Mouse (Mus musculus): ENCODE measurements around the gene Dpy19l3. TPM values are rescaled to one million over a fixed set of nuclear protein-coding genes. Genes with fewer than 3 reads are reported as not detected.

The Dpy19l3 gene
- total RNA-seq, 2 experiments from 2014 or later: 64.0 to 68.2 TPM

DNA sequence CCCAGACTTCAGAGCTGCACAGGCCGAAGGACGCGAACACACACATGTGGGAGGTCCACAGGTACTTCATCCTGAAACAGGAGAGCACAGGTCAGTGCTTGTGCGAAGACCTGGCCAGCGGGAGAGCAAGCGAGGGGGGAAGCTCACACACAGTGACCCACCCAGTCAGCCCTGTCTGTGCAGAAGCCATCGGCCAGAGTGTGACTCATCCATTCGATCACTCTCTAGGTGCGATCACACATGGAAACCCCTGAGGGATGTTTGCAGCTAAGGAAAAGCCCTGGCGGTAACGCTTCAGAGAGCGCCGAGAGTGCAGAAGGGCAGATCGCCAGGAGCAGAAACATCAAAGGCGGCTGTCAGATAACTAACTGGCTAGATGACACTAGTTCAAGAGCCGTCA is 46.2 kb downstream of the Dpy19l3 start:
- intact Hi-C loops (cut with DNase I): no loop called here
- no peak for DNase-seq (ENCODE audit: low spot score in 2 of 2)

DNA sequence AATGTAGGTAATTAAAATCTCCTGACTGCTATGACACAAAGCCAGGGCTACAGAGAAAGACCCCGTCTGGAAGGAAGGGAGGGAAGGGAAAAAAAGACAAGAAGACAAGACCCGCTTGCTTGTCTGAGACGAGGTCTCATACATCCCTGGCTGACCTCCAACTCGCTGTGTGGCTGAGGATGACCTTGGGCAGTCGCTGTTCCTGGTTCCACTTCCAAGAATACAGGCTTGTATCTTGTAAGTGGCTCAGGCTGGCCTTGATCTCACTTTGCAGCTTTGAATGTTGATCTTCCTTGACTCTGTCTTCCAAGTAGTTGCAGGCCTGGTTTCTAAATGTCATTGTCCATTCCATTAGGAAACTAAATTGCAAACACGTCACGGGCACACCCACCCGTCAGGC is 55.2 kb downstream of the Dpy19l3 start:
- no peak for DNase-seq (ENCODE audit: low spot score in 2 of 2)
- intact Hi-C loops (cut with DNase I): no loop called here

DNA sequence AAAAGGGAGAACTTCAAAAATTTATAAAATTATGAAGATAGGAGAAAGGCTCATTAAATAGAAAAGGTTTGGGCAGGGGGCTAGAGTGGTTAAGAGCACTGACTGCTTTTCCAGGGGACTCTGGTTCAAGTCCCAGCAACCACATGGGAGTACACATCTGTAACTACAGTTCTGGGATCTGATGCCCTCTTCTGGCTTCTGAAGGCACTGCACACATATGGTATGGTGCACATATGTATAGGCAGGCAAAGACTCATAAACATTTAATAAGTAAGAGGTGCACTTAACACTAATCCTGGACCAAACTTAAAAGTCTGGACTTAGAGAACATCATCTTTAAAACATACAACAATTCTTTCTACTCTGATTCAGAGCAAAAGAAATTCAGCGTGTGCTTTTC is 56.2 kb downstream of the Dpy19l3 start:
- intact Hi-C loops (cut with DNase I): no loop called here
- no peak for DNase-seq (ENCODE audit: low spot score in 2 of 2)

DNA sequence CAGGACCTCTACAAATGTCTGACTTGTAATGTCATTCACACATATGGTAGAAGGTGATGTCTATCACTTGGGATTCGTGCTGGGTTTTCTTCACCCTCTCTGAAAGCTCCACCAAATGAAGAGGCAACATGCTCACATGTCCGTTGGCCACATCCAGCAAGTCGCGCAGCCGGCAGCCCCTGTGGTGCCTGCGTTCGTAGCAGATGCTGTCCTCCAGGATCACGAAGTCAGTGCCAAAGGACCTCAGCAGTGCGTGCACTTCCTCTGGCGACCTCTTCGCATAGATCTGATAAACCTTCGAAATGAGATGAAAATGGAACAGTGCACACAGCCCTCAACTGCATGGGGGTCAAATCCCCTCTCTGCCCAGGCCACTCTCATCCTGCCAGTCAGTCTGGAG is 61.6 kb downstream of the Dpy19l3 start:
- no peak for DNase-seq (ENCODE audit: low spot score in 2 of 2)
- intact Hi-C loops (cut with DNase I): no loop called here

DNA sequence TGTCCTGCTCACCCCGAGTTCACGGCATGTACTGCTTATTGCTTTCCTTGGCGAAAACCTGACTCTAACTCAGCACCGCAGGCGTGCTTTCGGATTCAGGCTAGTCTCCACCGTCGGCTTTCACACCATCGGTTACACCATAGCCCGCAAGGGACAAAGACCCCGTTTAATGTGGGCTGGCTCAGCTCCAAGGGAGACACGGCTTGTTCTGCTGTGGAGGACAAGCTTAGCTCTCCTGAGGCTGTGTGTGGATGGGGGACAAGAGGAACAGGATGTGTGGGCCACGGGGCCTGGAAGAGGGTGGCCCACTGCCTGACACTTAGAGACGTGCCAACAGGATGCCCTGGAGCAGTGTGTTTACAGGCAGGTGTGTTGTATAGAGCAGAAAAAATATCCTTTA is 62.1 kb downstream of the Dpy19l3 start:
- intact Hi-C loops (cut with DNase I): no loop called here
- no peak for DNase-seq (ENCODE audit: low spot score in 2 of 2)

DNA sequence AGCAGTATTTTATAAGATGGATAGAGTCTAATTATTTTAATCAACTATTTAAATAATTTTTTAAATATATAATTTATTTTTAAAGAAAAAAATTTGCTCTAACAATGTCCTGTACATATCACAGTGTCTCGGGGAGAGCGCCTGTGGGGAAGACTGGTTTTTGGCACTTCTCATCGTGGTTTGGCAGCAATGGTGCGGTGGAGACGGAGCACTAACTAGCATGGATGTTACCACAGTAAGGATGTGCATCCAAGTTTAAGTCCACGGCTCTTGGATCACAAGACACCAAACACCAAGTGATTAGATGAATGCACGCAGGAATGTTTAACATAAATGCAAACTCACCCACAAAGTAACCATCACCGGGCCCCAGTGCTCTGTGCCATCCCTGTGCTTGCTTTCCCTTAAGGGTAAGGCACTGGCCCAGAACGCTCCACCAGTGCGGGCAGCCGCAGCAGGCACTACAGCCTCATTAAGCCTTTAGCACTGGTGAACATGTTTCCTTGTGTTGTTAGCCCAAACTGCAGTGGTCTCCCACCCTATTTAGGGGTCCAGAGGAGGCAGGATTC is 65.4 kb downstream of the Dpy19l3 start:
- intact Hi-C loops (cut with DNase I): loop anchor here (10.0 kb wide), 1 partner anchor 1666 kb away; no protein-coding TSS in a partner anchor
- DNase-seq (ENCODE audit: low spot score in 2 of 2): no peak

DNA sequence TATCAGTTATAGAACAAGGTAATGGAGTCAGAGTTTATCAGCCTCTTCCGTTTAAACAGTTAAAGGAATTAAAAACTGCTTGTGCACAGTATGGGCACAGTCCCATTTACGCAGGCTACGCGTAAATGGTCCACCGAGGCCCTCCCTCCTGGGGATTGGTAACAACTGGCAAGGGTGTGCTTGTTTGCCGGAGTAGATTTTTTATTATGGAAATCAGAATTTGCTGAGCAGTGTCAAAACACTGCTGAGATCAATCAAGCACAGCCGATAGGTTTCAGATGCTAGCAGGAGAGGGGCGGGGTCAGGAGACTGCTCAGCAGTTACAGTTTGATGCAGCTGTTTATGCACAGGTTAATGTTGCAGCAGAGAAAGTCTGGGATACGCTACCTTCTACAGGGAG is 66.0 kb downstream of the Dpy19l3 start:
- intact Hi-C loops (cut with DNase I): loop anchor here (10.0 kb wide), 1 partner anchor 1667 kb away; no protein-coding TSS in a partner anchor
- DNase-seq (ENCODE audit: low spot score in 2 of 2): no peak

DNA sequence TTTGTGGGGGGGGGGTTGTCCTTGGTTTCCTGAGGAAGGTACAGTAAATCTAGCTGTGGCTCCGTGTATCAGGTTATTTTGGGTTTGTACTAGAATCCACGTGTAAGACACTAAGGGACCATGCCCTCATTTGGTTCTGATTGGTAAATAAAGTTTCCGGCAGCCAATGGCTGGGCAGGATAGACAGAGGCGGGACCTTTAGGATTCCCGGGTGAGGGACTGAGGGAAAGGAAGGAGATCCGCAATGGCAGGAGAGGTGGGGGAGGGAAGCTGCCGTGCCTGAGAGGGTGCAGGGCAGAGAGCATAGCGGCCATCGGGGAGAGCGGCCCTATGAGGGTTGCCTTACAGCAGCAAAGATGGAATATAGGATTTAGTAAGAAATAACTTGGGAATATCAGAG is 67.0 kb downstream of the Dpy19l3 start:
- DNase-seq (ENCODE audit: low spot score in 2 of 2): no peak
- intact Hi-C loops (cut with DNase I): loop anchor here (10.0 kb wide), 1 partner anchor 1668 kb away; no protein-coding TSS in a partner anchor

DNA sequence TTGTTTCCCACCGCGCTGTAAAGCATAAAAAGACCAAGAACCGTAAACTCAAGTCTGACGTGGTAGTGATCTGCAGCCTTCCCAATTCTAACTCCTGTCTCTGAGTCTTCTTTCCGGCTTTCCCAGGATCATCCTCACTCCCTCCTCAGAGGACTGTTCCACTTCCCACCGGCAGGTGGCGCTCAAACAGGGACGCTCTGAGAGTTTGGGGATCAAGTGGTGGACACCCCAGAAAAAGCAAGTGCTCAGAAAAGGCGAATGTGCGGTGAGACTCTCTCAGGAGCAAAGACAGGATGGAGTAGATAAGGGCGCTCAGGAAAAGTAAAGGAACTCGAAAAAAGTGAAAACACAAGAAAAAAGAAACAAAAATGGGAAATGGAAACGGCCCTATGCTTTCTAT is 67.5 kb downstream of the Dpy19l3 start:
- intact Hi-C loops (cut with DNase I): loop anchor here (1.0 to 10.0 kb wide), 2 partner anchors 68 to 1668 kb away; partner anchors contain the start of gene Dpy19l3
- DNase-seq (ENCODE audit: low spot score in 2 of 2): peak; percentile 33 to 46

DNA sequence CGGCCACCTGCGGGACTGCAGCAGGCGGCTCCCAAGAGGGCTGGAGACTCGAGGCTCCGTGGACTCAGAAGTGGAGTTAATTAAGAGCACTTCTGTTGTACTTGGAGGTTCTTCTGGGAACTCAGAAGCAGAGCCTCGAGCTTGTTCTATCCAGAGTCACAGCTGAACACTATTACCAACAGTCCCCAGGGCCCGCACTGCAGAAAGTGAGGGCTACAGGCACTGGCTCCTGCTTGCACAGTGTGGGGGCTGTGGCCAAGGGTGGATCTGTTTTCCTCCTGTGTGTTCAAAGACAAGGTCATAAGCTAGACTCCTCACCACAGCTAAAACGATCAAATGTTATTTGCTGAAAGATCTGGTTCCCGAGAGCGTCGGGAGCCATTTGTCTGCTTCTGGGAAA is 68.0 kb downstream of the Dpy19l3 start:
- DNase-seq (ENCODE audit: low spot score in 2 of 2): no peak
- intact Hi-C loops (cut with DNase I): loop anchor here (1.0 to 10.0 kb wide), 2 partner anchors 68 to 1669 kb away; partner anchors contain the start of gene Dpy19l3

DNA sequence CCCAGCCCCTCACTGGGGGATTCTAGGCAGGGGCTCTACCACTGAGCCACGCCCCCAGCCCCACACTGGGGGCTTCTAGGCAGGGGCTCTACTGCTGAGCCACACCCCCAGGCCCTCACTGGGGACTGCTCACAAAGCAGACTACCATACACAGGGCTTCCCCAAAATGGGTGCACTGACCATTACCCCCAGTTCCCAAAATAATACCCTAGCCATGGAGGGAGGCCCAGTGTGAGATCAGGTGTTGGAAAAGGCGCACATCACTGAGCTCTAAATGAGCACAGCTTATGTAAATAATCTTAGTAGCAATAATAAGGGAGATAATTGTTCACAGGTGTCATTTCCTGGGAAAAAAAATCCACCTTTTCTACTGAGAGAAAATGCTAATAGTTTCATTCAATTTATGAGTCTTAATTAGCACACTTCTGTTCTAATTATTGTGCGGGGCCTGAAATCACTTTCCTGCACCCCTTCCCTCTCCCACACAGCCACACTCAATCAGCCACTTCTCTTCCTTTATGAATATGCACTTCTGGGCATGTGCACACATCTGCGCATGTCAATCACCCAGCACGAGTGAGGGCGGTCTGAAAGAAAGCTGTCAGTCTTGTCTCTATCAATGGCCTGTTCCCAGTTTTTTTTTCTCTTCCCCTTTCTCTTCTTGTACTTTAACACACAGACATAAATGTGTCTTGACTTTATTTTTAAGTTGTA is 70.7 kb downstream of the Dpy19l3 start:
- no peak for DNase-seq (ENCODE audit: low spot score in 2 of 2)
- intact Hi-C loops (cut with DNase I): loop anchor here (10.0 kb wide), 1 partner anchor 1671 kb away; no protein-coding TSS in a partner anchor

DNA sequence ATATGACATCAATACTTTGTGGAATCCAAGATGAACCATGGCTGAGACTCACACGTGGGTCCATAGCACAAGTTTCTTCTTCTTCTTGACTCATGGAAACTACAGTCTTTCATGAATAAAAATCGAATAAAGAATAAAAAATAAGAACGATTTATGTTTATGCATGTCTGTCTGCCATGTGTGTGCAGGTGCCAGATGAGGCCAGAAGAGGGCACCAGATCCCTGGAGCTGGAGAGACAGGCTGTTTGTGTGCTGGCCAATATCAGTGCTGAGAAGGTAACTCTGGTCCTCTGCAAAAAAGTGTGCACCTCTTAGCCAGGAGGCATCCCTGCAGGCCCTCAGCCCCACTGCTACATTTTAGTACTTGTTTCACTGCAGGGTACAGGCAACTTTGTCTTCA is 72.7 kb downstream of the Dpy19l3 start:
- no peak for DNase-seq (ENCODE audit: low spot score in 2 of 2)
- intact Hi-C loops (cut with DNase I): loop anchor here (10.0 kb wide), 1 partner anchor 1673 kb away; no protein-coding TSS in a partner anchor

DNA sequence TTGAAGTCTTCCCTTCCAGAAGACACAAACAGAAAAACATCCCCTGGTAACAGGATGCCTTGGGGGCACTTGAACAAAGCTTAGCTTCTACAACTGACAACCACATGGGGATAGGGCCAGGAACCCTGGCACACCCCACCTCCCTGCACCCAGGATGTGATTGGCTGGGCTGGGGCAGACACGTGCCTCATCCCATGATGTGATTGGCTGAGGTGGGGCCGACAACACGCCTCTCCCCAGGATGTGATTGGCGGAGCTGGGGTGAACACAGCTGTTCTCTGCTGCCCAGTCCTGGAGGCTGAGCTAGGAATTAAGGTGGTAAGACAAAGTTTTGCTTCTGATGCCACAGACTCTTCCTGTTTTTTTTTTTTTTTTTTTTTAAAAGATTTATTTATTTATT is 75.3 kb downstream of the Dpy19l3 start:
- no peak for DNase-seq (ENCODE audit: low spot score in 2 of 2)
- intact Hi-C loops (cut with DNase I): no loop called here

DNA sequence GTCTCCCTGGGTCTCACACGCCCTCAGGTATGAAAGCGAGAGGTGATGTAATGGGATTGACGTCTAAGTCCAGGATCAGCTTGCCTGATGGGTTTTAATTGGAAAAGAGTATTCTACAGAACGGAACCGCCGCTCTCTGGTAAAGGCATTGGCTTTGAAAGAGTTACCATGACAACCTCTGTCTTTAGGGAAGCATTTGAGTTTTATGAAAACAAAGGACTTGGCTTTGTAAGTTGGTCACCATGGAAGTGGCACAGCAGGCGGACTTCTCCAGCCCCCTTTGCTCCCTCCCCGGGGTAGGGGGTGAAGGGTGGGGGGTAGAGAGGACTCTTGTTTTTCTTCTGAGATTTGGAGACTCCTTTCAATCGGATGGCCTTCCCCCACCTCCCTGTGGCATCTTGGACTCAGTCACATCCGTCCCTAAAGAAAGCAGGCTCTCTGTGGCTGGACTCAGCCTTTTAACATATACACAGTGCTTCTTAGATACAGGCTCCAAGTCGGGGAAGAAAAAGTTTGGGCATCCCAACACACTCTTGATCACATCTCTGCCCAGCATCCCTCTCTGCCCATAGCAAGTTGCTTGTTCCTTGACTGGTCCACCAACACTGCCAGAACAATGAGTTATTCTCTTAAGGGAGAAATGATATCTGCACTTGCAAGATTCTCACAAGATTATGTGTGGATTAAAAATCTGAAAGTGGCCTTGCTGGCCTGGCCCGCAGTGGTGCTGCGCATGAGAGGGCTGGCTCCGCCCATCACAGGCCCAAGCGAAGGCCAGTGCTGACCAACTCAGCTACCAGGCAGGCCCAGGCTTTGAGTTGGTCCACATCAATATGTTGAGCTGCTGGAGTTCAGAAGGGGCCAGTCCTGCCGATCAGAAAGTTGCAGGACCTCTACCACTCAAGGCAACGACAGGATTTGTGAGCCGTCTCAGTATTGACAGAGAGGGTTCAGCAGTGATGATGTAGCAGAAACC is 85.9 kb downstream of the Dpy19l3 start:
- intact Hi-C loops (cut with DNase I): no loop called here

DNA sequence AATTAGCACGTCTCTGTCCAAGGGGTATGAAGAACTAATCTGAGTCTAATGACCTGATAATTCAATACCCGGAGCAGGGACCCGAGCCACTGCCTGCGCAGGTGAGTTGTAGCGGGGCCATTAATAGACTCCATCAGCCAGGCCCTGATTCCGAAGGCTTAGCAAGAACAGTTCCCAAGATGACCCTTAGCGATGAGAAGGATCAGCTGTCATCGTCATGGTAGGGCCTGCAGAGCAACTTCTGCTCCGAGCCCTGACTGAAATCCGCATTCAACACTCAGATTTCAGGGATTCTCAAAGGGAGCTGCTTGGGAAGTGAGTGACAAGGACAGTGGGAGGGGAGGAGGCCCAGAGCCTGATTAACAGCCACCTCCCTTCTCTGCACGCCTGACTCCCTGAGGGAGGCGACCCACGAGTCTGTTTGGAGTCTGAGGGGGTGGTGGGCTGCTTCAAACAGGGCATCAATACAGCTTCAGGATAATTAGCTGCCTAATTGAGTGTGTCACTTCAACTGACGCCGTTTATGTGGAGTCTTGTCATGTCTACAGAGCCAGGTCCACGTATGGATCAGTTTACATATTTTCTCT is 90.4 kb downstream of the Dpy19l3 start:
- intact Hi-C loops (cut with DNase I): no loop called here

More for the DNA sequence above, 85.9 kb downstream of the Dpy19l3 start:
- DNase-seq (ENCODE audit: low spot score in 2 of 2): peak in 1 of 2 experiments; percentile 37

DNA sequence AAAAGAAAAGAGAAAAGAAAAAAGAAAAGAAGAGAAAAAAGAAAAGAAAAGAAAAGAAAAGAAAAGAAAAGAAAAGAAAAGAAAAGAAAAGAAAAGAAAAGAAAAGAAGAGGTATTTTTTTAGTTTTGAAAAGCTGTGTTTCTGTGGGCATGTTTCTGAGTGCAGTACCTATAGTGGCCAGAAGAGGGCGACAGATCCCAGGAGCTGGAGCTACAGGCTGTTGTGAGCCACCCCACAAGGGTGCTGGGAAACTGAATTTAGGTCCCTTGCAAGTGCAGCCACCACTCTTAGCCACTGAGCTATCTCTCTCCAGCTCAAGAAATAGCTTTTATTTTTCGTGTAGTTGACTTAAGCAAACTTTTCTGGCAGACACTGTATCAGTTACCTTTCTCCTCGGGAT is 95.1 kb downstream of the Dpy19l3 start:
- DNase-seq (ENCODE audit: low spot score in 2 of 2): no peak
- intact Hi-C loops (cut with DNase I): no loop called here

More for the DNA sequence above, 90.4 kb downstream of the Dpy19l3 start:
- no peak for DNase-seq (ENCODE audit: low spot score in 2 of 2)

DNA sequence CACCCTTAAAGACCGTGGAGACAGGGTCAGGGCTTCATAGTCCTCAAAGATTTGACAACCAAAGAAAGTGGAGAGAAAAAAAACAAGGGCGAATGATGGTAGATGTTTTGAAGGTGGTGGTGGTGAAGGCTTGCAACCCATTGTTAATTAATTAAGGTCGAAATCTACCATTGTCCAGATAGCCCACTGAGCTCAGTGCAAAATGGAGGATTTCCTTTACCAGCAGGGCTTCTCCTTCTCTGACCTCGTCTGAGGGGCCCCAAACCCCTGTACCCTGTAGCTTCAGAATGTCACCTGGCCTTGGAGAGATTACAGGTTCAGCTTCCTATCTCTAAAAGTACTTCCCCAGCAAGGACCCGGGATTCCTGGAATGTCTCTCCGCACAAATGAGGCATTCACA is 96.4 kb downstream of the Dpy19l3 start:
- intact Hi-C loops (cut with DNase I): no loop called here
- DNase-seq (ENCODE audit: low spot score in 2 of 2): no peak

DNA sequence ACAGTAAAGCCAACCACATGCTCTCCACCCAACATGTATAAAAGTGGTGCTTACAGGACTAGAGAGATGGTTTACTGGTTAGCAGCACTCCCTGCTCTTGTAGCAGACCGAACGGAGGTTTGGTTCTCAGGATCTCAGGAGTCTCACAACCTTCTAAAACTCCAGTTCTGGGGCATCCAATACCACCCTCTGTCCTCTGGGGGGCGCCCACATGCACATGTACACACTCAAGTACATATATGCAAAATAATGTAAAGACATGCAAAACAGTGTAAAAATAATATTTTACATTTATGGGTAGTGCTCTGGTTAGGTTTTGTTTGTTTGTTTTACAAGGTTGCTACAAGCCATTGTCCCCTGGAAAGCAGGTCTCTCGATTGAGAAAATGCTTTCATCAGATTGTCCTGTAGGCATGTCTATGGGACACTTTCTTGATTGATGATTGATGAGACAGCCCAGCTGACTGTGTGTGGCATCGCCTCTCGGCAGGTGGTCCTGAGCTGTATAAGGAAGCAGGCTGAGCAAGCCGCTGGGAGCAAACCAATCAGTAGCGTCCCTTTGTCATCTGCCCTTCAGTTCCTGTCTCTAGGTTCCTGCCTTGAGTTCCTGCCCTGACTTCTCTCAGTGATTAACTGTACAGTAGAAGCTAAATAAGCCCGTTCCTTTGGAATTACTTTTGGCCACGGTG is 102.5 kb downstream of the Dpy19l3 start:
- no peak for DNase-seq (ENCODE audit: low spot score in 2 of 2)
- intact Hi-C loops (cut with DNase I): loop anchor here (2.0 to 5.0 kb wide), 3 partner anchors 106 to 1705 kb away; no protein-coding TSS in a partner anchor
